Mouse (Mus musculus) stomach, postnatal 0 days (tissue): ENCODE results near the gene Slc22a23. TPM values are rescaled to one million over a fixed set of nuclear protein-coding genes. Genes with fewer than 3 reads are reported as not detected.

ENCODE experiments used
- ATAC-seq: fragments of 200-750 bp; cut with Nextera tagmentation; 2 replicates; pipeline ENCODE4 v1.8.0; 2017; ENCODE audit not compliant: low FRiP score, low TSS enrichment
- DNase-seq: peaks from one replicate; pipeline ENCODE4 v3.0.0-alpha.2; 2016; ENCODE audit warnings: low spot score
- H3K27ac ChIP-seq: fragments of 300-500 bp; sonication (generic); replicated peaks from 2 replicates; pipeline ENCODE4 v1.5.1; 2014; ENCODE audit warnings: mild to moderate bottlenecking, control low read depth
- H3K27me3 ChIP-seq: fragments of 300-500 bp; sonication (generic); 2 replicates; pipeline ENCODE4 v1.6.1; 2014; ENCODE audit warnings: low read length; ENCODE audit not compliant: control insufficient read depth, insufficient read depth
- H3K36me3 ChIP-seq: fragments of 300-500 bp; sonication (generic); 2 replicates; pipeline ENCODE4 v1.6.1; 2014; ENCODE audit warnings: low read length, mixed read lengths; ENCODE audit not compliant: control insufficient read depth, insufficient read depth
- H3K4me1 ChIP-seq: fragments of 300-500 bp; sonication (generic); replicated peaks from 2 replicates; pipeline ENCODE4 v1.6.1; 2014; ENCODE audit warnings: antibody characterized with exemption; ENCODE audit not compliant: control insufficient read depth, insufficient read depth
- H3K4me2 ChIP-seq: fragments of 300-500 bp; sonication (generic); replicated peaks from 2 replicates; pipeline ENCODE4 v1.6.1; 2014; ENCODE audit warnings: low read depth, mild to moderate bottlenecking, control low read depth, moderate library complexity
- H3K4me3 ChIP-seq: fragments of 300-500 bp; sonication (generic); 2 replicates; pipeline ENCODE4 v1.5.1; 2014; ENCODE audit warnings: low read depth, low read length, control low read depth
- H3K9ac ChIP-seq: fragments of 300-500 bp; sonication (generic); 2 replicates; pipeline ENCODE4 v1.6.1; 2014; ENCODE audit warnings: mild to moderate bottlenecking, low read length, control low read depth, mixed read lengths
- H3K9me3 ChIP-seq: fragments of 300-500 bp; sonication (generic); 2 replicates; pipeline ENCODE4 v1.6.1; 2016; ENCODE audit warnings: low read length; ENCODE audit not compliant: control insufficient read depth
- CTCF ChIP-seq: IDR thresholded peaks from 2 replicates; pipeline ENCODE4 v1.5.1; 2016; ENCODE audit warnings: antibody characterized with exemption, low read depth, mild to moderate bottlenecking, moderate library complexity
- EP300 ChIP-seq: optimal IDR thresholded peaks from 2 replicates; pipeline ENCODE3; 2016; ENCODE audit warnings: antibody characterized with exemption
- WGBS: fragments of 180-500 bp; shearing (Covaris S2); extraction: QIAGEN DNeasy Blood & Tissue Kit; methylation state at CpG from one replicate; pipeline ENCODE4 v1.1.7; 2014; 5-methylcytosine and 5-hydroxymethylcytosine counted together
- polyA plus RNA-seq: library from polyadenylated mRNA; unstranded; fragments of >200 nt; fragmentation: Nextera tagmentation; extraction: Ambion mirVana; gene quantifications from 2 replicates; pipeline ENCODE4 v1.2.1, GENCODE M21; 2015

Slc22a23 gene
- polyA plus RNA-seq, 1 experiment from 2014 or later = 6.9 TPM

DNA sequence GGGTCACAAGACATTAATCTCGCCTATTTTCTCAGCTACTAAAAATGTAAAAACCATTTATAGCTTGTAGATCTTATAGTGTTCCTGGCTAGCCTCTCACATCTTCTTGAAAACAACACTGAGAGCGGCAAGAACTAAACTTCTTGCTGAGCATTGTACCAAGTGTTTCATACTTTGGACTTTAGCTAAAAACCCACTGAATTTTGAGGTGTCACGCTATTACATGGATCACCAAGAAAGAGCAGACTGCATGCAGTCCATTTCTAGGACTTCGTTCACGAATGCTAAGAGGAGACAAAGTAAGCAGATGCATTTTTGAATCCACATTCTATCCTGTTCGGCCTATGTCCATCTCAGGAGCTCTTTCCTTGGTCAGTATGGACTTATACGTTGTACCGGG, 78.9 kb downstream of the Slc22a23 start:
- Histone ChIP-seq H3K4me2 (no peak overlapping the region), H3K9me3 (no peaks in the 10 kb centered on the region), H3K27ac (no peak overlapping the region), H3K27me3 (no peaks in the 10 kb centered on the region), H3K9ac (no peak overlapping the region), H3K4me3 (no peak overlapping the region), H3K36me3 (no peaks in the 10 kb centered on the region), H3K4me1 (no peaks in the 10 kb centered on the region)
- ATAC-seq = no peak
- DNase-seq = no peak
- TF ChIP-seq CTCF = no peak
- TF ChIP-seq EP300 = no peak
- WGBS = 88% methylated on average over 8 of the region's 8 CpGs

DNA sequence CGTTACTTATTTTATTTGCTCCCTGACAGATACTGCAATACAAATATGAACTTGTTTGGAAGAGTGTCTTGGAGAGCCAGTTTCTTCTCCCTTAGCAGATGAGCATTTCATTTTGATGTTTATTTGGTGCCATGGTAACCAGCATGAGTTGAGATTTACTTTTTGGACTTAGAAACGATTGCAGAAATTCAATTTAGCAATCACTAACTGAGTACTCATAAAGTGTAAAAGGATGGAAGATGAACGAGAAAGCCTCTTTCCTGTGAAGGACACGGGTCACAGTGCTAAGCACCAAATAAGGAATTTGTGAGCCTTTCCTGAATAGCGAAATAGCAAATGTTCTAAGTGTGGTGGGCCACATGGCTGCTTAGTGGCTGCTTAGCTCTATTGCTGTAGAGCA, 79.4 kb downstream of the Slc22a23 start:
- H3K4me1 ChIP-seq = no peaks in the 10 kb centered on the region
- DNase-seq (no peak), ATAC-seq (no peak)
- no peaks in the 10 kb centered on the region for H3K9me3 ChIP-seq
- no peak overlapping the region for H3K9ac ChIP-seq
- H3K4me3 ChIP-seq = no peak overlapping the region
- no peak overlapping the region for H3K27ac ChIP-seq
- no peak overlapping the region for H3K4me2 ChIP-seq
- TF ChIP-seq CTCF (no peak), EP300 (no peak)
- no peaks in the 10 kb centered on the region for H3K36me3 ChIP-seq
- H3K27me3 ChIP-seq = no peaks in the 10 kb centered on the region
- 41% methylated on average over 5 of the region's 5 CpGs for WGBS

DNA sequence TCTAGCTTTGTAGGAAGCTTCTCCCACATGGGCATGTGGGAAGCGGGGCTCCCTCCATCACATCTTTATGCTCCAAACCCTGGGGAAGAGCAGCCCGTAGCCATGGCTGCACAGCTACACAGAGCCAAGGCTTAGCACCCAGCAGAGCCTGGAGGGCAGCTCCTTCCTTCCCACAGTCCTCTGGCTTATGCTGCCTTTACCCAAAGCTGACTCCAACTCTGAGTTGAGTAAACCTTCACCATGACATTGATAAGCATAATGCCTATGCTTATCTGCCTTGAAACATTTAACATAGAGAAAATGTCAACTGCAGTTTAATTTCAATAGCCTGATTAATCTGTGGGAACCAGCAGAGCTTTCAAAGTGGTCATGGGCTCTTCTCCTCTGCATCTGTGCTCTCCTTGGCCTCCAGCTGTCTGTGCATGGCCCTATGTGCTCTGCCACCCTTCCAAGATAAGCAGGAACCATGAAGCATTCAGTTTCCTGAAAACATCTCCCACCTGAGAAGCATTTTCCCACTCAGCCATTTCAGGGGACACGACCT, 79.9 kb downstream of the Slc22a23 start:
- TF ChIP-seq EP300 (no peak), CTCF (no peak)
- no peak for DNase-seq
- Histone ChIP-seq H3K4me3 (no peak overlapping the region), H3K36me3 (no peaks in the 10 kb centered on the region), H3K27me3 (no peaks in the 10 kb centered on the region), H3K4me2 (no peak overlapping the region), H3K9me3 (no peaks in the 10 kb centered on the region), H3K4me1 (no peaks in the 10 kb centered on the region), H3K9ac (no peak overlapping the region), H3K27ac (peak overlapping the region; percentile 36)
- WGBS = 75% methylated on average over 3 of the region's 3 CpGs
- ATAC-seq = no peak

DNA sequence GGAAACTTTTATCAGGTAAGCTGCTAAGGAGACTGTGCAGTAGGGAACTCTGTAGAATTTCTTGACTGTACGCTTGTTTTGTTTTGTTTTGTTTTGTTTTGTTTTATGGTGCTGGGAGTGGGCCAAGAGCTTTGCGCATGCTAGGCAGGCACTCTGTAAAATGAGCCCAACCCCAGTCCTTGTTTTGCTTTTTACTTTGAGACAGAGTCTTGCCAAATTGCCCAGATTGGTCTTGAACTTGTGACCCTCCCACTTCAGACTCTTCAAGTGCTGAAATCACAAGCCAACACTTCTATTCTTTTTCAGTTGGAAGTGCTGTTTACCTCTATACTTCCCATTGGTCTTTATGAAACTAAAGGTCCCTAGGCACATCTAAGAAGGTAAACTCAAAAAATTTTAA, 80.5 kb downstream of the Slc22a23 start:
- Histone ChIP-seq H3K36me3 (no peaks in the 10 kb centered on the region), H3K4me2 (no peak overlapping the region), H3K4me3 (no peak overlapping the region), H3K4me1 (no peaks in the 10 kb centered on the region), H3K27me3 (no peaks in the 10 kb centered on the region), H3K9ac (no peak overlapping the region), H3K27ac (no peak overlapping the region), H3K9me3 (no peaks in the 10 kb centered on the region)
- 83% methylated on average over 2 of the region's 2 CpGs for WGBS
- ATAC-seq (no peak), DNase-seq (no peak)
- no peak for TF ChIP-seq CTCF
- no peak for TF ChIP-seq EP300

DNA sequence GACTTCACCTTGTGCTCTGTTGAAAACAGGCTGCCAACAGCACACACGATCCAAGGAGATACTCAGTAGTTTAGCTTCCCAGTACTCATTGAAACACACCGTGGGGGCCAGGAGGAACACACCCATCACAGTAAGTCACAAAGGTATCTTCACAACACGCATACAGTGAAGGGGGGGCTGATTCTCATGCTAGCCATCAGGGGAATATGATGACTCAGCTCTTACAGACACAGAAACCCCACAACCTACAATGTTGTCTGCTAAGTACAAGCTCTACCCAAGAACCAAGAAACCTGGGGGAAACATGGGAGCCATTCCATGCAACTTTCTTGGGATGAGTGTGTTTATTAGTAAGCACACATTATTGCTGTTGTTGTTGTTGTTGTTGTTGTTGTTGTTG, 86.2 kb downstream of the Slc22a23 start:
- Histone ChIP-seq H3K27me3 (no peaks in the 10 kb centered on the region), H3K9me3 (no peaks in the 10 kb centered on the region), H3K9ac (no peak overlapping the region), H3K4me2 (no peak overlapping the region), H3K27ac (no peak overlapping the region), H3K4me3 (no peak overlapping the region), H3K4me1 (no peaks in the 10 kb centered on the region), H3K36me3 (no peaks in the 10 kb centered on the region)
- no peak for ATAC-seq
- DNase-seq = no peak
- TF ChIP-seq EP300 (no peak), CTCF (no peak)
- 87% methylated on average over 3 of the region's 3 CpGs for WGBS

DNA sequence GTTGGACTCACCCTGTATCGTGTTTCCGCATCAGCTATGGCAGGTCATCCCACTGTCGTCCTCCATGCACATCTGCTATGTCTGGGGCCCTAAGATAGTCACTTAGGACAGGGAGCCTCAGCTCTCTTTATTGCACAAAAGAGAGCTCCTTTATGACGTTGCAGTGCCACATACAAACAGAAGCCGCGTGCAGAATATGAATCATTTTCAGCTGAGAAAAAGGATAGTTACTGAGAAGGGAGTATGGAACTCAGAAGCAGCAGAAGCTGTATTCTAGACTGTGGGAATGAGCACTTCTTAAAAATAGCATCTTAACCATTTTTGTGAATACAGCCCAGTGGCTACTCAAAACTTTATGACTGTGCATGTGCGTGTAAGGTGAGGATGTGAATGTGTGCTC, 87.8 kb downstream of the Slc22a23 start:
- DNase-seq = no peak

More for the DNA sequence above, 87.8 kb downstream of the Slc22a23 start:
- no peaks in the 10 kb centered on the region for H3K9me3 ChIP-seq
- no peak overlapping the region for H3K4me2 ChIP-seq
- no peak for ATAC-seq
- no peak overlapping the region for H3K27ac ChIP-seq
- no peak overlapping the region for H3K9ac ChIP-seq
- no peak for TF ChIP-seq CTCF
- TF ChIP-seq EP300 = no peak
- no peaks in the 10 kb centered on the region for H3K4me1 ChIP-seq
- no peaks in the 10 kb centered on the region for H3K36me3 ChIP-seq
- WGBS = 76% methylated on average over 7 of the region's 7 CpGs
- no peak overlapping the region for H3K4me3 ChIP-seq
- no peaks in the 10 kb centered on the region for H3K27me3 ChIP-seq
